Mouse (Mus musculus): ENCODE measurements around the gene Fam221a.
"Not testable (repeated sequence)": the region's sequence is repeated elsewhere in the genome, so short reads cannot be mapped to it uniquely, and the experiment has no call there.

Fam221a gene

GRCm38 (mm10) chr6:49394276-49394675 is 26.7 kb downstream of the Fam221a start:
- no peak for DNase-seq (ENCODE audit: low spot score)

- no peak for DNase-seq (ENCODE audit: low spot score)
Observed at GRCm38 (mm10) chr6:49395316-49395715, 27.8 kb downstream of the Fam221a start, which contains the start of gene Stk31. Gene Stk31, plus strand, starts transcription at chr6:49395604.

GRCm38 (mm10) chr6:49397466-49397865 is 29.9 kb downstream of the Fam221a start:
- peak; percentile 60 for DNase-seq (ENCODE audit: low spot score)

- peak; percentile 78 for DNase-seq (ENCODE audit: low spot score)
Observed at GRCm38 (mm10) chr6:49398365-49398764, 30.8 kb downstream of the Fam221a start.

- DNase-seq (ENCODE audit: low spot score), result no peak
Observed at GRCm38 (mm10) chr6:49410830-49411229, 43.3 kb downstream of the Fam221a start.

- DNase-seq (ENCODE audit: low spot score), result not testable (repeated sequence)
Observed at GRCm38 (mm10) chr6:49412967-49413366, 45.4 kb downstream of the Fam221a start.

GRCm38 (mm10) chr6:49415971-49416370 is 48.4 kb downstream of the Fam221a start:
- no peak for DNase-seq (ENCODE audit: low spot score)

GRCm38 (mm10) chr6:49437306-49437705 is 69.8 kb downstream of the Fam221a start:
- DNase-seq (ENCODE audit: low spot score), result no peak
